Mouse (Mus musculus) induced T-regulatory cell, adult 2 months (primary cell): Measurements from ENCODE around the gene Rnd1.

Experiments
- DNase-seq: peaks from one replicate; pipeline ENCODE4 v3.0.0-alpha.2; 2012; ENCODE audit warnings: low read depth

Rnd1 gene

DNA sequence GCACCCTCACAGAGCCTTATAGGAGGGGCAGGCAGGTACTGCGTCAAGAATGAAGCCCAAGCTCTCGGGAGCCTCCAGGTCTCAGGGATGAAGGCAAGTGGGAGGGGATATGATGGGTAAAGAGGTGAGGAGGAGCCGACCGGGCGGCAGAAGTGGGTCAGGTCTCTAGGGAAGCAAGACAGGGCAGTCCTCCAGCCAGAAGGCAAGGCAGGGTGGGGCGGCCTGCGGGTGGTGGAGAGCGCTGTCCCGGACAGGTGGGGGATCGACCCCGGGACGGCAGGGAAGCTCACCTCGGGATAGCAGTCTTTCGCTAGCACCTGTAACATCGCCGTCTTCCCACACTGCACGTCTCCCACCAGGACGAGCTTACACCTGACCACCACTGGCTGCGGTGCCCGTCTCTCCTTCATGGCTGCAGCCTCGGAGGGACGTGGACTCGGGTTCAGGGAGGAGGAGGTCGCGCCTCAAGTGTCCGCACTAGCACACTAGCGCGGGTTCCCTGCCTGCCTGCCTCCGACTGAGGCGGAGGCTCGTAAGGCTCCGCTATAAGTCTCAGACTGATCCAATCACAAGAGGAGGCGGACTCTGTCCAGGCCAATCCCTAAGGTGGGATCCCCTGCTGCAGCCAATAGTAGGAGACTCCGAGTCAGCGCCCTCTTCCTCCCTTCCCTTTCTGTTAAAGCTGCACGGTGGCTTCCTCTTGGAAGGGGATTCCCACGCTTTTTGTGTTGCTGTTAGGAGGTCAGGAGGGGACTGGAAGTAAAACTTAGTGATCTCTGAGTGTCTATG is at the start of gene Rnd1:
Gene Rnd1, minus strand, starts transcription at position 522 of the 789 bp plus-strand sequence.
- peak; percentile 86 for DNase-seq

DNA sequence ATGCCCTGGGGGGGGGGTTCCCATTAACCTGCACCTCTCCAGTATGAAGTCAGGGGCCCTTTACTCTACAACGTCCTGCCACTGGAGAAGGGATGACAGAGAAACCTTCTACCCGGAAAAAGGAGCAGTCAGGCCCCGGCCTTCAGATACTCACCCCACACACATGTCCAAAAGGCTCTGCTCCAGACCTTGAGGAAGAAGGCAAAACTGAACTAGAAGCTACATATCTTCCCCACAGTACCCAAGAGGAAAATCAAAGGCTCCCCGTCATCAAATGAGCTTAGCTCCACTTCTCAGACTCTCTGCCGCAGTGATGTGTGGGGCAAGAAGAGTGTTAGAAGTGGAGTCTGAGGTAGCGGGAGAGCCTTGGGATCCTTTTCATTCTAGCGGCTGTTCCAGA is 49.5 kb upstream of the Rnd1 start:
- DNase-seq, result no peak

DNA sequence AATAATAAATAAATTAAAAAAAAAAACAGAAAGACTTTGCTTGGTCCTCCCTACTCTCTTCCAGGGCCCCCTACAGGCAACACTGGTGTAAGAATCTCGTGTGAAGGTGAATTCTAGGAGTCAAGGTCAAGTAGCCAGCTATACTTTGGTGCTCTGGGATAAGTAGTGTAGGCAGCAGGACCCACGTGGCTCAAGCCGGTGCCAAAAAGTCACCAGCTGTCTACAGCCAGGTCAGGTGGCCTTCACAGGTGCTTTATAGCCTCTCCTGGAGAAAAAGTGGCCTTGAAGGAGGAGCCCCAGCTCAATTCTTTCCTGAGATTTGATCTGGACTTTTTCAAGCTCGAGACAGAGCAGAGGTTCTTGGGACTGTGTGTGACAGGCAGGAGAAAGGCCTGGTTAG is 48.8 kb upstream of the Rnd1 start:
- no peak for DNase-seq

DNA sequence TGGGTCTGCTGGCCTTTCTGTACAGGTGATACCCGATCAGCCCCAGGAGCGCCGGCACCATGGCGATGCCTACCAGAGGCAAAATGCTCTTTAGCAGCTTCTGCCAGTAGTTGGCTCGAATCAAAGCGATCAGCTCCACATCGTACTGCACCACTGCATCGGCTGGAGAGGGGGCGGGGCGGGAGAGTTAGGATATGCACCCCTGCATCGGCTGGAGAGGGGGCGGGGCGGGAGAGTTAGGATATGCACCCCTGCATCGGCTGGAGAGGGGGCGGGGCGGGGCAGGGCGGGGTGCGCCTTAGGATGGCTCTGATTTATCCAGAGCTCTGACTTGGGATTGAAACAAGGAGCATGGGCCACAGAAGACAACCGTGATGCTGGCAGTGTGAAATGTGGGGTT is 47.2 kb upstream of the Rnd1 start:
- DNase-seq, result no peak

DNA sequence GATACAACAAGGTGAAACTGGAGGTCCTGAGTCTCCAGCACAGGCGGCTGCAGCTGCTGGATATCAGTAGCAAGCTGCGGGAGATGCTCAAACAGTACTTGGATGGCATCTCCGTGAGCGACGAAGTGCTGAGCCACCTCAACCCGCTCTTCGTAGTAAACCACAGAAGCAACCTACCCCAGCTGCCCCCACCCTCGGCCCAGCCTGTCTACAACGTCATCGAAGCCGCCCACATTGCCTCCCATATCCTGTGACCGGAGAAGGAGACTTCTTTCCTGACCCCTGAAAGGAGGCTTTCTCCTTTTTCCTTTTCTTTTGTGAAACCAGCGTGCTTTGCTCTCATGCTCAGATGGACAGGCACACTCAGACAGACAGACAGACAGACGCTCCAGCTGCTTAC is 45.6 kb upstream of the Rnd1 start:
- DNase-seq, result peak; percentile 60

- DNase-seq, result no peak
These were observed 44.9 kb upstream of the Rnd1 start for GRCm38 (mm10) chr15:98722191-98722590.

GRCm38 (mm10) chr15:98717301-98717700 is 40.0 kb upstream of the Rnd1 start:
- no peak for DNase-seq

- no peak for DNase-seq
These were observed 37.0 kb upstream of the Rnd1 start for GRCm38 (mm10) chr15:98714230-98714652.

GRCm38 (mm10) chr15:98710442-98710841 is 33.2 kb upstream of the Rnd1 start:
- DNase-seq, result peak; percentile 87

DNA sequence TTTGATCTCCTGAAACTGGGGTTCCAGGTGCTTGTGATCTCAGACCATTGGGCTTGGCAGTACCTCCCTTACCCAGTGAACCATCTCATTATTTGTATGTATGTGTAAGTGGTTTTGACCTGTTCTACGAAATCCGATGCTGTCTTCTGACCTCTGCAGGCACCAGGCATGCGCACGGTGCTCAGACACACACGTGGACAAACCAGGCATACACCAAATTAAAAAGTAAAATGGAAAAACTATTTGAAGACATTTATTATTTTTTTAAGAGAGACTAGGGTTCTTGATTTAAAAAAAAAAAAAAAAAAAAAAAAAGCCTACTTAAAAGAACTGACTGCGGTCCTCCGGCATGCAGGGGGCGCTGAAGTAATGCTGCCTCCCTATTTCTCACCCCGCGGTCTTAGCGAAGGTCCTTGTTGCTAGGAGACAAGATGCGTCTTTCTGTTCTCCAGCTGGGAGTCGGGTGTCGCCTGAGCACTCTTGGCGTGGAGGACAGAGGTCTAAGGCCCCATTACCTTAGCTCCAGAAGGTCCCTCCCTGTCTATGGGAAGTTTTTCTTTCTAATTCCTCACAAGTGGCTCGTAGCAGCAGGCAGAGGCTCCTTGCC is 30.6 kb upstream of the Rnd1 start, which contains the start of gene Ccdc65:
Gene Ccdc65, plus strand, starts transcription at position 442 of the 607 bp plus-strand sequence.
- peak; percentile 87 for DNase-seq

GRCm38 (mm10) chr15:98704312-98704711 is 27.1 kb upstream of the Rnd1 start:
- DNase-seq, result no peak

DNA sequence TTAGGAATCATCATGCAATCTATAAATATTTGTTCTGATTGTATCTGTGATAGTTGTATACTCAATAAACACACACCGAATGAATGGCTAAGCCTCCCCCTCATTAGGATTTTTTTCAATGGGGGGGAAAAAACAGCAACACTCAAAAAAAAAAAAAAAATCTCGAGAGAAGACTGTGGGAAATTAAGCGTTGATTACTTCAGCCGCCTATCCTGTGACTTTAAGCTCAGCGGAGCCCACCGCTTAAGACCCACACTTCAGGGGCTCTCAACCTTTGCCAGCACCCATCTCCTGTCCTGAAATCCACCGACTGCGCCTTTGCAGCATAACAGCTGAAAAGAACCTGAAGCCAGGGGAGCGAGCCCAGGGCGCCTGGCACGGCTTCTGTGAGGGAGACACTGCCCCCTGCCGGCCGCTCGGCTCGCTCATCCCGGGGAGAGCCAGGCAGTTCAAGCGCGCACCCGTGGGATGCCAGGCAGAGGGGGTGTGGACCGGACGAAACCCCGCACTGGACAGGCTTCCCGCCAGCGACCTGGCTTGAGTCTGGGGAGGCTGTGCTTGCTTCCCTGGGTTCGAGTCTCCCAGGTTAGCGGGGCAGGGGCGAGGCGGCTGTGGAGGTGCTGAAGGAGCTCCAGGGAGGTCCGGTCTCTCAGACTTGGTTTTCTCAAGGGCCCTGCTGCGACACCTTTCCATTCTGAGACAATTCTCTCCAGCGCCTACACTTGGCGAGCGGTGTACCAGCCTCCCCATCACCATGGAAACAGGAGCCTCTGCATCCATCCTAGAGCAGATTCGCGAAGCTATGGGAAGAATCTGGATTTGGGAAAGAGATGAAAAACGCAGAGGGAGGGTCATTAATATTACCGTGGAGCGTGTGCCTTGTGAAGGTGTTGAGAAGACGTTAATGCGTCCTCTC is 22.2 kb upstream of the Rnd1 start:
- DNase-seq, result peak; percentile 87

- DNase-seq, result no peak
These were observed 19.0 kb upstream of the Rnd1 start for GRCm38 (mm10) chr15:98696216-98696615.

DNA sequence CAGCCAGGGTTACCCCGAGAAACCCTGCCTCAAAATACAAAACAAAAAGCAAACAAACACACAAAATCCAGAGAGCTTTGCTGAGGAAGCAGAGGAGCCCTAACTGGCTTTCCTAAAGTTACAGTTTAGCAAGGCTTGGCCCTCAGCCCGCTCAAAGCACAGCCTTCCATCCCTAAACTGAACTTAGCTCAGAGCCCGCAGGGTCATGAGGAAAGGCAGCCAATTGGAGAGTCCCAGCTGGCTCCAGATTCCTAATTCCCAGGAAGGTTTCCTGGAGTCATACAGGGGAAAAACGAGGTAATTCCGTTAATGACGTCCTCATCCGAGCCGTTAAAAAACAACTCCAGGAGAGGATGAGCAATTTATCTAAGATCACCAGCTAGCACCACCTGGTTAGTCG is 18.5 kb upstream of the Rnd1 start:
- DNase-seq, result no peak

- DNase-seq, result no peak
These were observed 15.0 kb upstream of the Rnd1 start for GRCm38 (mm10) chr15:98692171-98692715.

- no peak for DNase-seq
These were observed 14.4 kb upstream of the Rnd1 start for GRCm38 (mm10) chr15:98691486-98692147.

DNA sequence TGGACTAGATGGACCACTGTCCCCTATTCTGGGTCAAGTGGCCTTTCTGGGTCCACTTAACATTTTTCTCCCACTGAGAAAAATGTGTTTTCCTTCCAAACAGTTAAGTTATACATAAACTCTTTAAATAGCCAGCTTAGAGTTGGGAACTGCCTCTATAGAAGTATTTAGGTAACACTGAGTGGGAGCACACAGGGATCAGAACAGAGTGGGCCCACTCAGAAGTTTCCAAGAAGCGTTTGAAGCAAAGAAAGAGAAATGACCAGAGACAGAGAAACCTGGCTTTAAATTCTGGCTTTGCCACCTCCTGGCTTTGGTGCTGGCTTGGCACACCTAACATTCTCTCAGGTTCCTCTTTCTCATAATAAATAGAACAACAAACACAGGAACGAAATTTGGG is 12.4 kb upstream of the Rnd1 start:
- DNase-seq, result no peak

DNA sequence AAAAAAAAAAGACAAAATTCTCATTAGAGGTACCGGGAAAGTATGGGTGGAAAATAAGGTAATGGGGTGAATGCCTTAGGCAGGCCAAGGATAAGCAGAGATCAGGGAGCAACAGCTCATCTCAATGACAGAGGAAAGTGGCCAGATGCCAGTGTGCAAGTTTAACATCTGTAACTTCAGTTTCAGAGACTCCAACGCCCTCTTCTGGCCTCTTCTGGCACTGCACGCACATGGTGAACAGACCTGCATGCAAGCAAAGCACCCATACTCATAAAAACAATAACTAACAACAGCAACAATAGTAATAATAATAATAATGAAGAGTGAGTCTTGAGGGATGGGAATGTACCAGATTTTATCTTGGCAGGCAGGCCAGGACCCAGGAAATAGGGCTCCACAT is 8.7 kb upstream of the Rnd1 start:
- DNase-seq, result no peak

DNA sequence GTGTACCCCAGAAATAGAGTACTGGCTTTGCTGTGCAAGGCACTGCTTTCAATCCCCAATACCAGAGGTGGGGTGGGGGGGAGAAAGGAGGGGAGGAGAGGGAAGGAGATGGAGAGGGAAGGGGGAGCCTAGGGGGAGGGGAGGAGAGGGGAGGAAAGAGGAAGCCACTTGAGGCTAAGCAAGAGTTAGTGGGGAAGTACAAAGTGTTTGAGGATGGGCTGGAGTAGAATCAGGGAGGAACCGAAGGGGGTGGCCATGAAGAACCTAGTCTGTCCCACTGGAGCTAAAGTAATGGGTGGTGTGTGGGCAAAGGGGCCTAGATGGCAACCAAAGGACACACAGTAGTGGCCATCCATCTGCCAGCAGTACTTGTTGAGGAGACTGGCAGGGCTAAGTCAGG is 6.5 kb upstream of the Rnd1 start:
- no peak for DNase-seq

GRCm38 (mm10) chr15:98683177-98683576 is 5.9 kb upstream of the Rnd1 start:
- no peak for DNase-seq

- DNase-seq, result no peak
These were observed 4.4 kb upstream of the Rnd1 start for GRCm38 (mm10) chr15:98681633-98682032.

GRCm38 (mm10) chr15:98680660-98681059 is 3.4 kb upstream of the Rnd1 start:
- no peak for DNase-seq
